Mouse (Mus musculus): ENCODE results near the gene Slc25a30. TPM values are rescaled to one million over a fixed set of nuclear protein-coding genes. Genes with fewer than 3 reads are reported as not detected.

Gene Slc25a30
- 10 to 100 TPM; 17.3 to 17.8 TPM for total RNA-seq (2023)

GRCm38 (mm10) chr14:75786868-75787793 lies at the start of gene Slc25a30:
Gene Slc25a30 (minus strand): TSS chr14:75787037.

GRCm38 (mm10) chr14:75753991-75754817 lies 32.6 kb downstream of the Slc25a30 start, which contains the start of gene Cog3:
Gene Cog3 (minus strand): TSS chr14:75754517.

Other genes starting within 250 kb of the Slc25a30 start
- gene Spert, start 193.9 kb downstream of the Slc25a30 start, total RNA-seq (2023) = not detected
- not detected for gene Erich6b, start 144.8 kb downstream of the Slc25a30 start, total RNA-seq (2023)
- gene Cog3, start 32.5 kb downstream of the Slc25a30 start, total RNA-seq (2023) = 10 to 100 TPM; 18.8 to 20.8 TPM
- 1,000 to 10,000 TPM; 2,550 to 2,625 TPM for gene Tpt1, start 58.1 kb upstream of the Slc25a30 start, total RNA-seq (2023)
- not detected for gene Kctd4, start 168.0 kb upstream of the Slc25a30 start, total RNA-seq (2023)
- gene Gtf2f2, start 223.8 kb upstream of the Slc25a30 start, total RNA-seq (2023) = 10 to 100 TPM; 13.8 to 13.9 TPM